Comparison of ENCODE assay signal across 14 mouse cellular contexts in genomic region chr1:163658535-163658928, GRCm38 (mm10).
"Had no signal": no experiment of that assay in that cellular context is flagged by ENCODE, and none has a peak within 500 bp of the region (broad histone marks: within the 10 kb centered on the region; RNA-seq: fewer than 3 reads in every experiment).

No protein-coding gene starts in this region.

- H3K9ac ChIP-seq: liver, embryonic 13.5 days; neural tube, embryonic 12.5 days had no signal

- ATAC-seq: intestine, postnatal 0 days had no signal

- H3K9me3 ChIP-seq: liver, embryonic 13.5 days; neural tube, embryonic 12.5 days had no signal

- H3K27ac ChIP-seq: kidney, postnatal 0 days; liver, embryonic 13.5 days; neural tube, embryonic 12.5 days had no signal

- H3K4me3 ChIP-seq: liver, embryonic 13.5 days; neural tube, embryonic 12.5 days had no signal

- DNase-seq: kidney, adult 2 months; kidney, postnatal 25 days; left cerebral cortex, postnatal 4 days; liver, embryonic 13.5 days; lung, adult 2 months; lung, postnatal 14 days; lung, postnatal 4 days; midbrain, embryonic 14.5 days; thymus, adult 2 months; thymus, postnatal 36 days had no signal

- H3K27me3 ChIP-seq: liver, embryonic 13.5 days; neural tube, embryonic 12.5 days had no signal

- H3K4me1 ChIP-seq: liver, embryonic 13.5 days; neural tube, embryonic 12.5 days had no signal

- H3K4me2 ChIP-seq: liver, embryonic 13.5 days; midbrain, embryonic 11.5 days; neural tube, embryonic 12.5 days had no signal

- H3K36me3 ChIP-seq: liver, embryonic 13.5 days; neural tube, embryonic 12.5 days had no signal
